Mouse (Mus musculus): ENCODE measurements around the gene Hoxb7.

The Hoxb7 gene

GRCm38 (mm10) chr11:96267021-96267920 is 19.2 kb upstream of the Hoxb7 start:
- in situ Hi-C loops (cut with MboI, MseI), result loop anchor here (5.0 kb wide), 1 partner anchor 490 kb away; no protein-coding TSS in a partner anchor

DNA sequence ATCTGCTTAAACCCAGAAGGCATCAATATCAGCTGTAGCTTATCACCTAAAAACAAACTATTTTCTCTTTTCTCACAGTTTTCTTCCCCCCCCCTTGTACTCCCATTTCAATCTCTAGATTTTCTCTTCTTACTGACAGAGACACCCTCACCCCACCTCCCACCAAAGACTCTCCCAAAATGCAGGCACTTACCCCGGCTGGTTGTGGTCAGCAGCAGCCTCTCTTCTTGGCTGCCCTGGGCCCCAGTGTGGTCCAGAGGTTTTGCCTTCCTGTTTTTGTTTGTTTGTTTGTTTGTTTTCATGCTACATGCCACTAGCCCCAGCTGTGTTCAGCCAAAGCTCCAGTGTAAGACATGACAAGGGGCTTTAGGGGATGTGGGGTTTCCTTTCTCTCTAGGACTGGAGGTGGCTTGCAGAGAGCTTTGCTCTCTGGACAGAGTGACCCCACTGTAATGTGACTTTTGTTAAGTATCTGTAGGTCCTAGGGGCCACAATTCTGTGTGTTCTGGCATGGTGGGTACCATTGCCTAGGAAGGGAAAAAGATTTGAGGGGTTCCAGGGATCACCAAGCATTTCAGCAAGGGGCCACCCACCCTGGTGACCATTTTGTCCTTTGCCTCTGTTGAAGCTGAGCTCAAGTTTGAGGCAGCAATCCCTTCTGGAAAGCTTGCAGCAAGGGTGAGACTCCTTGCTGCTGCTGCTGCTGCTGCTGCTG is 18.2 kb upstream of the Hoxb7 start:
- in situ Hi-C loops (cut with MboI, MseI), result loop anchor here (5.0 kb wide), 1 partner anchor 489 kb away; no protein-coding TSS in a partner anchor

DNA sequence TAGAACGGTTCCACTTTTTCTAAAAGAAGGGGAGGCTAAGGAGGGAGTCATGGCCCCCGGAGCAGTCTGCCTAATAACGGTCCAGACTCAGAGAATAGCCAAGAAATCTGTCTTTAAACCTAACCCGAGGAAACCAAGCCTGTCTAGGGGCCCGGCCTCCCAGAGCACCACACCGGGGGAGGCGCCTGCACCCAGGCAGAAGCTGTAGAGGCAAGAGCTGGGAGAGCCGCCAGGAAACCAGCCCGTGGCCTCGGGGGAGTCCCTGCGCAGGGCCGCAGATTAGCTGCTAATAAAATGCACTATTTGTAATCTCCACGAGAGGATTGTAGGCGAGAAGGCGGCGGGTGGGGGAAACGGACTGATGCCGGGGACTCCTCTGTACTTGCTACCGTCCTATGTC is 16.6 kb upstream of the Hoxb7 start:
- in situ Hi-C loops (cut with MboI, MseI), result loop anchor here (5.0 kb wide), 1 partner anchor 487 kb away; no protein-coding TSS in a partner anchor

DNA sequence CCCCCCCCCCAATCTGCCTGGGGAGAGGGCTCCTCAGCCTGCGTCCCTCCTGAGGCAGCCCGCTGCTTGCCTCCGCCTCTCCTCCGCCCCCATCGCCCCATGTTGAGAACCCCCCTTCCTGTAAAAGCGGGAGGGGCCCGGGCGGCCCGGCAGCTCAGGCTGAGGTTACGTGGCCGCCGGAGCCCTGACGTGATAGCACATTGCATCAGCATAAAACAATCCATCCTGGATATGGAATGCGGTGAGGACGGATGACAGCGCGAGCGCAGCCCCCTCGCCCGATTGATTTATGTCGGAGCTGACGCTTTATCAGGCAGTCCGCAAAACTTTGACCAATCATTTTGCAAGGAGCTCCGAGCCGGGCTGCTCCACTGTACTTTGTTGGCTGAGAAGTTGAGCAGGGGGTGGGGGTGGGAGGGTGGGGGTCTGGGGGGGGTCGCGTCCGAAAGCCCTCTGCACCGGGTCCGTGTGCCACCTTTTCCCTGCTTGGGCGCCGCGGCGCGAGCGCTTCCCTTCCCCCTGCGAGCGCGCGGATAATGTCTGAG is 15.4 kb upstream of the Hoxb7 start, which contains the start of gene Hoxb9:
Hoxb9 (plus strand) TSS at position 462 of the 545 bp plus-strand sequence.
- in situ Hi-C loops (cut with MboI, MseI), result no loop called here

- in situ Hi-C loops (cut with MboI, MseI), result no loop called here
Measured at GRCm38 (mm10) chr11:96271541-96272011, 14.8 kb upstream of the Hoxb7 start.

DNA sequence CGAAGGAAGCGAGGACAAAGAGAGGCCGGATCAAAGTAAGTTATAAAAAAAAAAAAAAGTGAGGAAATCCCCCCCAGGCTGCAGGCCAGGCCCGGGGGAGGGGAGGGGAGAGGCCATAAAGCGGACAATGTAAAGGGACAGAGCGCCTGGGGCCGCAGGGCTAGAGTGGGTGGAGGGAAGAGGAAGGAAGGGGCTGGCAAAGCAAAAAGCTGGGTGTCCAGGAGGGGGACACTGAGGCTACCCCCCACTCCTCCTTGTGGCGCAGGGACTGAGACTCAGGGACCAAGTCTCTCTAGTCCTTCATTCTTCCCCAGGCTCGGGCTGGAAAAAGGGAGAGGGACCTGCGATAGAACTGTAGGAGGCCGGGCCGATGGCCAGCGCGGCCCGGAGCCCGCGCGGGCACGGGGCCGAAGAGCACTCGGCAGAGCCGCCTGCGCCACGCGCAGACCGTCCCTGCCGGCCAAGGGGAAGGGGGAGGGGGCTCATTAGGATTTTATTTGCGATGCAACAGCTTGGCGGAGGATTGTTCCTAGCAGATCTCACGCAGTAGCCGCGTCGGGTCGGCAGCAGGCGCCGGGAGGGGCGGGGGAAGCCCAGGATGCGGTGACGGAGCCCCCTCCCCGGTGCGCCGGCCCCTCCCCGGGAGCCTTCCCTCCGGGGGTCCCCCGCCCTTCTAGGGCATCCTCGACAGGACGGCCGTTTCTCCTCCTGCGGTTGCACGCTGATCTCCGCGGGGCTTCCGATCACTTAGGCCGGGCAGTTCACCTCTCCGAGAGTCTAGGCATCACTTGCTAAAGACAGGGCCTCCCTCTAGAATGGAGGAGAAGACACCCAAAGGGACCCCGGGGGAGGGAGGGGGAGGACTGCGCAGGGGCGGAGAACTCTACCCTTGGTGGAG is 14.2 kb upstream of the Hoxb7 start:
- in situ Hi-C loops (cut with MboI, MseI), result no loop called here

GRCm38 (mm10) chr11:96274428-96274827 is 12.0 kb upstream of the Hoxb7 start:
- in situ Hi-C loops (cut with MboI, MseI), result no loop called here

DNA sequence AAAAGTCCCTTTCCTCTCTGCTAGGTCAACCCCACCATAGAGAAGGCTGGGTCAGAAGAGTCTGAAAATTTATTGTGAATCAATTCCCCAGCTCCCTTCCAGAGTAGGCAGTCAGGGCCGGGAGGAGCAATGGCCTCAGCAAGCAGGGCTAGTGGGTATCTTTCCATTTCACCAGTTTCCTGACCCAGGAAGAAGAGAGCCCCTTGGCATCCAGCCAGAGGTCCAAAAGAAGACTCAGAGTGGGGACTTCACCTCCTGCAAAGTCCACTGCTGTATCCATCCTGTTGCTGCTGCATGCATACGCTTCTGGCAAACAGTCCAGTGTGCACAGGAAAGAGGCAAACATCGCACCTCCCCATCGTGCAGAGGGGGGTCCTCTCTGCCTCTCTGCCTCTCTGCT is 10.5 kb upstream of the Hoxb7 start:
- in situ Hi-C loops (cut with MboI, MseI), result no loop called here

DNA sequence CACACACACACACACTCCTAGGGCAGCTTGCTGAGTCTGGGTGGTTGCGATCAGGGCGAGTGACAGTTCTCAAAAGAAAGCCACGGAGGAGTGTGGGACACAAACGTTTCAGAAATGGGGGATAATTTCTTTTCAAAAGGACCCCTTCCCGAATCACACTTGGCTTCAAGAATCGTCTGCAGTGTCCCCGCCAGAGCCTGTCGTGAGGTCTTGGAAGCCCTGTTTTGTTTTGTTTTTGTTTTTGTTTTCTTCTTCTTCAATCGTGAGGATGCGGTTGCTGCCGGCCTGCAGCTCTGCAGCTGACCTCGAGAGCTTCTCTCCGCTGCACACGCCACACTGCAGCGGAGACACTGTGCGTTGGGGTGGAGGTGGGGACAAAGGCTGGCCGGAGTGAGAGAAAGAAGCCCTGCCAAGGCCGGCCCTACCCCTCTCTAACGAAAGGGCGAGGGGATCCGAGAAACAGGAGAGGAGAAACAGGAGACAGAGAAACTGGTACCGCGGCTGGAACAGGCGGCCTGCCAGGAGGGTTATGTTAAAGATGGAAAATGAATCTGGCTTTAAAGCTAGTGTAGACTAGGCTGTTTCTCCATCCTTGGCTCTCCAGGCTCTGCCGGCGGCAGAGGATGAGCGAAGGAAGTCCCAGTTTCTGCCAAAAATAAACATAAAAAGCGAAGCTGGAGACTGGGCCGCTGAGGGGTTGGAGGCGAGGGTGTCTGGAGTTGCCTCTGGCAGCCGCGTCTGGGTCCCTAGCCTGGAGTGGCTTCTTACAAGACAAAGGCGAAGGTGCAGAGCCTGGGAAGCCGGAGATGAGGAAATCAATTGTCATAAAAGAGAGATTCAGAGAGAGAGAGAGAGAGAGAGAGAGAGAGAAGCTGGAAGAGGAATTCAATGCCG is 9.0 kb upstream of the Hoxb7 start:
- in situ Hi-C loops (cut with MboI, MseI), result no loop called here

DNA sequence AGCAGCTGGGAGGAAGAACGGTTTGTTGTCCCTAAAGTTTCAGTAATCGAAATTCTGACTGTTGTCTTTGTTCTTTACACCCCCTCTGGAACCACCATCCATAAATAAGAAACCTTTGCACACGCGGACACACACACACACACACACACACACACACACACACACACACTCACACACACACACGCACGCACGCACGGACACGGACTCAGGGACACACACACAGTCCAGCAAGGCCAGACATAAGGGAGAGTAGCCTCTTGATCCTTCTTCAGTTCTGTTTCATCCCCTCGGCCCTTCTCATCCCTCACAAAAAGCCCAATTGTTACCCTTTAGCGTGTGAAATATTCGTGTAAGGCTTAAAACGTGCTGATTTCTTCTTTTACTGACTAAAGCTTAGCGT is 8.1 kb upstream of the Hoxb7 start:
- in situ Hi-C loops (cut with MboI, MseI), result no loop called here

- in situ Hi-C loops (cut with MboI, MseI), result no loop called here
Measured at GRCm38 (mm10) chr11:96278773-96279172, 7.7 kb upstream of the Hoxb7 start.

GRCm38 (mm10) chr11:96279421-96280233 is 6.8 kb upstream of the Hoxb7 start:
- in situ Hi-C loops (cut with MboI, MseI), result no loop called here

DNA sequence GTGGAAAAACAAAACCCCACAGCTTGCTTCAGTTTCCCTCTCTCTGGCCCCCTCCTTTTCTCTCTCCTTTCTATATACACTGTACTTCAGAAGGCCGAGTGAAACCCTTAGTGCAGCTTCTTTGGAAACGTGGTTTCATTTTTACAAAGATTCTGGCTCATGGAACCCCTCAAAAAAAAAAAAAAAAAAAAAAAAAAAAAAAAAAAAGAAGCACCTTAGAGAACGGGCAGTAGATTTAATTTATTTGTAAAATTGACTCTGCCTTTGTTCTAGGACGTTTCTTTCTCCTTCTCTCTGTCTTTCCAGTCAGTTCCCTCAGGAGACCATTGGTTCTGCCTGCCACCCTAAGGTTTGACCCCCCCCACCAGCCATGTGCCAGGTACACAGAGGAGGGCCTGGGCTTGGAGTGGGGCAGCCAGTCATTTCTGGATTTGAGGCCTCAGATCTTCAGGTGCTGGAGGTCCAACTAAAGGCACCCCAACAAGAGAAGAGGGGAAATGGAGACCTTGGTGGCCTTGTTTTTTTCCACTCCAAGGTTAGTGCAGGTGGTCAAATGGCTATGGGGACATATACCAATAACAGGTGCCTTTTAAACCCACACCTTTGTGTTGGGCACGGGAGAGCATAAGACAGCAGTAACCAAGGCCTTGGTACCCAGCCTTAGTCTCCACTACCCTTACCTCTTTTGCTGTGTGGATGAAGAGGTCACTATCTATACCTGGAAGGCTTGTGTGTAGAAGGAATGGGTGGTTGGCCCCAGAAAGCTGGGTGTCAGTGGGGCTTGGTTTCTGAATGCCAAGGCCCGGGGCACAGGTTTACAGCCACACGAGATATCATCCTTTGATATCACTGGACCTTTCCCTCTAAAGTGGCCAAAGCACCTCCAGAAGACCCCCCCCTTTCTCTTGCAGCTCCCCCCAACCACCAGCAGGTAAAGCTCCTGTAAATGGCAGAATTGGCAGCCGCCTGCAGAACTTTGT is 5.7 kb upstream of the Hoxb7 start:
- in situ Hi-C loops (cut with MboI, MseI), result no loop called here

GRCm38 (mm10) chr11:96281396-96281795 is 5.0 kb upstream of the Hoxb7 start:
- in situ Hi-C loops (cut with MboI, MseI), result no loop called here

DNA sequence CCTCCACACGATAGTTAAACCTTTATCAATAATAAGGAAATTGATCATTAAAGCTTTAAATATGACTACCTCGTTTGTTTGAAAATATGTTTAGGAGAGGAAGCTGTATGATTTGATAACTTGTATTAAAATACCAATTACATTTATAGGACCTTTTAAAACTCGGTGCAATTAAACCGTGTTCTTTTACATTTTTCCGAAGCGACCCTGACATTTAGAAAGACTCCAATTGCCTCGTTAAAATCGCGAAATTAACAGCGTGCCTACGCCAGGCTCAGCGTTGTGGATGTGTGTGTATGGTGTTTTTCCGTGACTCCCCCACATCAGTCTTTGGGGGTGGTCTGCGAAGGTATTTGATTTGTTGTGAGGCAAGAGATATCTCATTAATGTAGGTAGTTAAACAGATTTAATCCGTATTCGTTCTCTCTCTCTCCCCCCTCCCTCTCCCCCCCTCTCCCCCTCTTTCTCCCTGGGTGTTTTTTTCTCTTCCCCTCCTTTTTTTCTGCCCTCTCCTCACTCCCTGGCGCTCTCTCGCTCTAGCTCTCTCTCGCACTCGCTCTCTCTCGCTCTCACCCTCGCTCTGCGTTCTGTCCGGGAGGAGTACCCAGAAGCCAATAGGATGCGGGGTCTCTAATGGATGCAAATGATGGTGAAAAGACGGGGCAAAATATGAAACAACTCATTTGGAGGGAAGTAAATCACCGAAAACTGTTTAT is 4.4 kb upstream of the Hoxb7 start, which contains the start of gene Hoxb8:
Hoxb8 (plus strand) TSS at position 51 of the 716 bp plus-strand sequence.
- in situ Hi-C loops (cut with MboI, MseI), result no loop called here

GRCm38 (mm10) chr11:96282795-96283430 is 3.5 kb upstream of the Hoxb7 start:
- in situ Hi-C loops (cut with MboI, MseI), result no loop called here
